Mouse (Mus musculus) liver, embryonic 14.5 days (tissue): ENCODE results near the gene Usp25.

Experiments used
- CTCF ChIP-seq: IDR thresholded peaks from 2 replicates; pipeline ENCODE4 v1.5.1; 2016; ENCODE audit warnings: antibody characterized with exemption, low read depth, control low read depth
- EP300 ChIP-seq: IDR thresholded peaks from 2 replicates; pipeline ENCODE4 v1.6.1; 2016; ENCODE audit warnings: antibody characterized with exemption, low read depth

GRCm38 (mm10) chr16:77153815-77154214 lies 140.3 kb downstream of the Usp25 start:
- TF ChIP-seq CTCF (no peak), EP300 (no peak)
